Mouse (Mus musculus): ENCODE results near the gene Gng4. TPM values are rescaled to one million over a fixed set of nuclear protein-coding genes. Genes with fewer than 3 reads are reported as not detected.
A peak's percentile ranks its signal among the peaks of the same experiment; 100 is the strongest.

The Gng4 gene
- polyA plus RNA-seq, 1 experiment from 2014 or later = 27.6 TPM

GRCm38 (mm10) chr13:13820234-13821123 lies 36.6 kb downstream of the Gng4 start:
- WGBS = 63% methylated on average over 7 of the region's 7 CpGs
- no peaks in the 10 kb centered on the region for H3K27me3 ChIP-seq
- no peaks in the 10 kb centered on the region for H3K9me3 ChIP-seq

GRCm38 (mm10) chr13:13824946-13825345 lies 41.1 kb downstream of the Gng4 start:
- Histone ChIP-seq H3K4me1 (no peaks in the 10 kb centered on the region), H3K9me3 (no peaks in the 10 kb centered on the region), H3K9ac (no peak overlapping the region), H3K27ac (no peak overlapping the region), H3K4me2 (no peak overlapping the region), H3K36me3 (no peaks in the 10 kb centered on the region), H3K27me3 (no peaks in the 10 kb centered on the region), H3K4me3 (no peak overlapping the region)
- no peak for ATAC-seq (ENCODE audit: insufficient number of reproducible peaks, low FRiP score, low TSS enrichment, low read depth)
- WGBS = 82% methylated on average over 7 of the region's 7 CpGs

More at GRCm38 (mm10) chr13:13820234-13821123, 36.6 kb downstream of the Gng4 start:
- Histone ChIP-seq H3K4me3 (no peak overlapping the region), H3K9ac (no peak overlapping the region), H3K36me3 (no peaks in the 10 kb centered on the region), H3K27ac (no peak overlapping the region), H3K4me2 (no peak overlapping the region), H3K4me1 (no peaks in the 10 kb centered on the region)
- ATAC-seq (ENCODE audit: insufficient number of reproducible peaks, low FRiP score, low TSS enrichment, low read depth) = no peak

GRCm38 (mm10) chr13:13826533-13826932 lies 42.7 kb downstream of the Gng4 start:
- Histone ChIP-seq H3K9ac (no peak overlapping the region), H3K27me3 (no peaks in the 10 kb centered on the region), H3K36me3 (no peaks in the 10 kb centered on the region), H3K4me1 (no peaks in the 10 kb centered on the region), H3K4me2 (no peak overlapping the region), H3K9me3 (no peaks in the 10 kb centered on the region), H3K4me3 (no peak overlapping the region), H3K27ac (no peak overlapping the region)
- WGBS = 69% methylated on average over 6 of the region's 6 CpGs
- 0 out of 2 replicates have a peak, but pooled peaks have one; percentile 12 for ATAC-seq (ENCODE audit: insufficient number of reproducible peaks, low FRiP score, low TSS enrichment, low read depth)

- Histone ChIP-seq H3K4me2 (no peak overlapping the region), H3K9me3 (no peaks in the 10 kb centered on the region), H3K9ac (no peak overlapping the region), H3K36me3 (no peaks in the 10 kb centered on the region), H3K27me3 (no peaks in the 10 kb centered on the region), H3K27ac (no peak overlapping the region), H3K4me1 (no peaks in the 10 kb centered on the region), H3K4me3 (no peak overlapping the region)
- no peak for ATAC-seq (ENCODE audit: insufficient number of reproducible peaks, low FRiP score, low TSS enrichment, low read depth)
- WGBS = 41% methylated on average over 1 of the region's 1 CpGs
These were observed 44.3 kb downstream of the Gng4 start for GRCm38 (mm10) chr13:13828125-13828524.

GRCm38 (mm10) chr13:13830469-13831074 lies 46.7 kb downstream of the Gng4 start:
- Histone ChIP-seq H3K4me3 (no peak overlapping the region), H3K9ac (no peak overlapping the region), H3K27ac (no peak overlapping the region), H3K27me3 (no peaks in the 10 kb centered on the region), H3K4me2 (no peak overlapping the region), H3K36me3 (no peaks in the 10 kb centered on the region), H3K4me1 (no peaks in the 10 kb centered on the region), H3K9me3 (no peaks in the 10 kb centered on the region)
- 19% methylated on average over 4 of the region's 4 CpGs for WGBS
- ATAC-seq (ENCODE audit: insufficient number of reproducible peaks, low FRiP score, low TSS enrichment, low read depth) = no peak

GRCm38 (mm10) chr13:13835180-13835579 lies 51.3 kb downstream of the Gng4 start:
- H3K36me3 ChIP-seq = no peaks in the 10 kb centered on the region
- H3K27me3 ChIP-seq = no peaks in the 10 kb centered on the region
- no peak overlapping the region for H3K9ac ChIP-seq
- H3K9me3 ChIP-seq = peaks cover 4% of the 10 kb centered on the region; the same call in 1 of the 2 replicates
- H3K27ac ChIP-seq = no peak overlapping the region
- H3K4me3 ChIP-seq = no peak overlapping the region
- H3K4me2 ChIP-seq = no peak overlapping the region
- no peaks in the 10 kb centered on the region for H3K4me1 ChIP-seq
- ATAC-seq (ENCODE audit: insufficient number of reproducible peaks, low FRiP score, low TSS enrichment, low read depth) = no peak
- WGBS = 59% methylated on average over 2 of the region's 2 CpGs

GRCm38 (mm10) chr13:13845021-13845420 lies 61.2 kb downstream of the Gng4 start:
- 45% methylated on average over 4 of the region's 4 CpGs for WGBS

GRCm38 (mm10) chr13:13847075-13847599 lies 63.3 kb downstream of the Gng4 start:
- Histone ChIP-seq H3K27me3 (no peaks in the 10 kb centered on the region), H3K9me3 (no peaks in the 10 kb centered on the region), H3K27ac (no peak overlapping the region), H3K4me3 (no peak overlapping the region), H3K4me1 (no peaks in the 10 kb centered on the region), H3K9ac (no peak overlapping the region), H3K36me3 (no peaks in the 10 kb centered on the region), H3K4me2 (no peak overlapping the region)
- WGBS = 73% methylated on average over 3 of the region's 3 CpGs
- no peak for ATAC-seq (ENCODE audit: insufficient number of reproducible peaks, low FRiP score, low TSS enrichment, low read depth)

More at GRCm38 (mm10) chr13:13845021-13845420, 61.2 kb downstream of the Gng4 start:
- Histone ChIP-seq H3K4me3 (no peak overlapping the region), H3K36me3 (no peaks in the 10 kb centered on the region), H3K4me2 (no peak overlapping the region), H3K9ac (no peak overlapping the region), H3K9me3 (no peaks in the 10 kb centered on the region), H3K27me3 (no peaks in the 10 kb centered on the region), H3K27ac (no peak overlapping the region), H3K4me1 (no peaks in the 10 kb centered on the region)
- ATAC-seq (ENCODE audit: insufficient number of reproducible peaks, low FRiP score, low TSS enrichment, low read depth) = no peak

GRCm38 (mm10) chr13:13857190-13857589 lies 73.3 kb downstream of the Gng4 start:
- Histone ChIP-seq H3K4me1 (no peaks in the 10 kb centered on the region), H3K9ac (no peak overlapping the region), H3K4me3 (no peak overlapping the region), H3K36me3 (no peaks in the 10 kb centered on the region), H3K27me3 (no peaks in the 10 kb centered on the region), H3K9me3 (no peaks in the 10 kb centered on the region), H3K27ac (no peak overlapping the region), H3K4me2 (no peak overlapping the region)
- 27% methylated on average over 4 of the region's 4 CpGs for WGBS
- ATAC-seq (ENCODE audit: insufficient number of reproducible peaks, low FRiP score, low TSS enrichment, low read depth) = no peak

GRCm38 (mm10) chr13:13862346-13862745 lies 78.5 kb downstream of the Gng4 start:
- ATAC-seq (ENCODE audit: insufficient number of reproducible peaks, low FRiP score, low TSS enrichment, low read depth) = no peak
- H3K9ac ChIP-seq = no peak overlapping the region
- H3K9me3 ChIP-seq = no peaks in the 10 kb centered on the region
- no peaks in the 10 kb centered on the region for H3K4me1 ChIP-seq
- no peaks in the 10 kb centered on the region for H3K36me3 ChIP-seq
- no peak overlapping the region for H3K4me3 ChIP-seq
- no peak overlapping the region for H3K4me2 ChIP-seq
- WGBS = 70% methylated on average over 11 of the region's 11 CpGs
- no peaks in the 10 kb centered on the region for H3K27me3 ChIP-seq
- H3K27ac ChIP-seq = no peak overlapping the region

- Histone ChIP-seq H3K4me3 (no peak overlapping the region), H3K4me2 (no peak overlapping the region), H3K9me3 (no peaks in the 10 kb centered on the region), H3K27me3 (no peaks in the 10 kb centered on the region), H3K4me1 (no peaks in the 10 kb centered on the region), H3K27ac (no peak overlapping the region), H3K9ac (no peak overlapping the region), H3K36me3 (no peaks in the 10 kb centered on the region)
- WGBS = 48% methylated on average over 6 of the region's 6 CpGs
- ATAC-seq (ENCODE audit: insufficient number of reproducible peaks, low FRiP score, low TSS enrichment, low read depth) = no peak
These were observed 79.1 kb downstream of the Gng4 start for GRCm38 (mm10) chr13:13862941-13863340.

GRCm38 (mm10) chr13:13866339-13866738 lies 82.5 kb downstream of the Gng4 start:
- Histone ChIP-seq H3K4me2 (no peak overlapping the region), H3K27me3 (no peaks in the 10 kb centered on the region), H3K36me3 (no peaks in the 10 kb centered on the region), H3K9me3 (no peaks in the 10 kb centered on the region), H3K9ac (no peak overlapping the region), H3K4me3 (no peak overlapping the region), H3K27ac (no peak overlapping the region), H3K4me1 (no peaks in the 10 kb centered on the region)
- no peak for ATAC-seq (ENCODE audit: insufficient number of reproducible peaks, low FRiP score, low TSS enrichment, low read depth)
- WGBS = 82% methylated on average over 2 of the region's 2 CpGs
